Mouse (Mus musculus) myocyte (in vitro differentiated cells): ENCODE data around the gene Rnf220. TPM values are rescaled to one million over a fixed set of nuclear protein-coding genes. Genes with fewer than 3 reads are reported as not detected.

Source experiments
- H3K27me3 ChIP-seq: one replicate; pipeline ENCODE4 v1.6.1; 2011; ENCODE audit not compliant: control insufficient read depth, insufficient read depth, insufficient read length
- H3K36me3 ChIP-seq: one replicate; pipeline ENCODE4 v1.6.1; 2011; ENCODE audit not compliant: control insufficient read depth, insufficient read depth
- H3K4me2 ChIP-seq: one replicate; pipeline ENCODE4 v1.6.1; 2011; ENCODE audit warnings: low read depth, control low read depth
- H3K4me3 ChIP-seq: one replicate; pipeline ENCODE4 v1.5.1; 2011; ENCODE audit warnings: mild to moderate bottlenecking, control low read depth, moderate library complexity
- H3K79me2 ChIP-seq: one replicate; pipeline ENCODE4 v1.6.1; 2011; ENCODE audit not compliant: control insufficient read depth, insufficient read depth
- H3ac ChIP-seq: one replicate; pipeline ENCODE4 v1.6.1; 2011; ENCODE audit not compliant: control insufficient read depth, insufficient read length
- CEBPB ChIP-seq: IDR thresholded peaks from 2 replicates; pipeline ENCODE4 v1.6.1; 2011; ENCODE audit warnings: mild to moderate bottlenecking, moderate library complexity; ENCODE audit not compliant: poor library complexity, insufficient read depth, severe bottlenecking
- E2F4 ChIP-seq: IDR thresholded peaks from one replicate; pipeline ENCODE4 v1.6.1; 2011; ENCODE audit warnings: mild to moderate bottlenecking, control low read depth, moderate library complexity; ENCODE audit not compliant: insufficient read depth
- MAX ChIP-seq: IDR thresholded peaks from one replicate; pipeline ENCODE4 v1.6.1; 2011; ENCODE audit warnings: low read depth, mild to moderate bottlenecking, control low read depth
- MYOD1 ChIP-seq, 3 experiments: IDR thresholded peaks; one replicate each; pipeline ENCODE4 v1.6.1; 2011; ENCODE audit warnings: control low read depth in 2 of 3, low read depth in 2 of 3, mild to moderate bottlenecking in 2 of 3, moderate library complexity in 1 of 3; ENCODE audit not compliant: insufficient read length in 2 of 3, control insufficient read depth in 1 of 3
- MYOG ChIP-seq, 3 experiments: IDR thresholded peaks; one replicate each; pipeline ENCODE4 v1.6.1; 2011; ENCODE audit warnings: control low read depth in 2 of 3, low read depth in 2 of 3, mild to moderate bottlenecking in 2 of 3; ENCODE audit not compliant: insufficient read length in 2 of 3, control insufficient read depth in 1 of 3, insufficient read depth in 1 of 3
- POLR2A ChIP-seq: IDR thresholded peaks from one replicate; pipeline ENCODE4 v1.6.1; 2011; ENCODE audit warnings: low read depth, mild to moderate bottlenecking, control low read depth, moderate library complexity; ENCODE audit not compliant: insufficient read length
- POLR2AphosphoS2 ChIP-seq: IDR thresholded peaks from one replicate; pipeline ENCODE4 v1.6.1; 2011; ENCODE audit warnings: low read depth, control low read depth; ENCODE audit not compliant: insufficient read length
- REST ChIP-seq: IDR thresholded peaks from one replicate; pipeline ENCODE4 v1.6.1; 2011; ENCODE audit warnings: mild to moderate bottlenecking, control low read depth, moderate library complexity; ENCODE audit not compliant: insufficient read depth, insufficient read length
- SRF ChIP-seq: IDR thresholded peaks from one replicate; pipeline ENCODE4 v1.6.1; 2011; ENCODE audit warnings: low read depth; ENCODE audit not compliant: control insufficient read depth, insufficient read length
- TCF12 ChIP-seq: IDR thresholded peaks from one replicate; pipeline ENCODE4 v1.6.1; 2011; ENCODE audit warnings: mild to moderate bottlenecking, control low read depth; ENCODE audit not compliant: poor library complexity, insufficient read depth, severe bottlenecking
- TCF3 ChIP-seq: IDR thresholded peaks from one replicate; pipeline ENCODE4 v1.6.1; 2011; ENCODE audit warnings: low read depth, control low read depth; ENCODE audit not compliant: insufficient read length
- USF1 ChIP-seq: IDR thresholded peaks from one replicate; pipeline ENCODE4 v1.6.1; 2011; ENCODE audit warnings: low read depth, mild to moderate bottlenecking, control low read depth, moderate library complexity
- polyA plus RNA-seq: library from polyadenylated mRNA; unstranded; fragments of >200 nt; fragmentation: generic; extraction: Trizol; gene quantifications from one replicate; pipeline ENCODE4 v1.2.1, GENCODE M21; 2012; ENCODE audit warnings: missing spikeins

Gene Rnf220
- polyA plus RNA-seq, 1 experiment, result 60.4 TPM

GRCm38 (mm10) chr4:117491840-117492239 is 5.0 kb downstream of the Rnf220 start:
- Histone ChIP-seq H3ac (no peak overlapping the region), H3K36me3 (no peaks in the 10 kb centered on the region), H3K4me2 (no peak overlapping the region), H3K4me3 (no peak overlapping the region), H3K79me2 (no peaks in the 10 kb centered on the region), H3K27me3 (peaks cover 74% of the 10 kb centered on the region)
- TF ChIP-seq MYOD1 (IDR thresholded peaks at IDR 0.05; ENCODE audit: control insufficient read depth in 1 of 3, insufficient read length in 2 of 3, low read depth in 2 of 3) (no peak), TCF12 (no peak), E2F4 (no peak), REST (no peak), USF1 (no peak), POLR2A (no peak), MAX (no peak), TCF3 (no peak), MYOG (IDR thresholded peaks at IDR 0.05; ENCODE audit: control insufficient read depth in 1 of 3, insufficient read depth in 1 of 3, insufficient read length in 2 of 3, low read depth in 2 of 3) (no peak), CEBPB (no peak), POLR2AphosphoS2 (no peak), SRF (no peak)

- no peak overlapping the region for H3K4me2 ChIP-seq
- no peaks in the 10 kb centered on the region for H3K79me2 ChIP-seq
- H3ac ChIP-seq, result no peak overlapping the region
- H3K27me3 ChIP-seq, result peaks cover 64% of the 10 kb centered on the region
- no peak overlapping the region for H3K4me3 ChIP-seq
- TF ChIP-seq POLR2A (no peak), USF1 (no peak), MAX (no peak), SRF (no peak), MYOG (IDR thresholded peaks at IDR 0.05; ENCODE audit: control insufficient read depth in 1 of 3, insufficient read depth in 1 of 3, insufficient read length in 2 of 3, low read depth in 2 of 3) (no peak), E2F4 (no peak), MYOD1 (IDR thresholded peaks at IDR 0.05; ENCODE audit: control insufficient read depth in 1 of 3, insufficient read length in 2 of 3, low read depth in 2 of 3) (no peak), TCF3 (no peak), POLR2AphosphoS2 (no peak), CEBPB (no peak), REST (no peak), TCF12 (no peak)
- no peaks in the 10 kb centered on the region for H3K36me3 ChIP-seq
These were observed 6.9 kb downstream of the Rnf220 start for GRCm38 (mm10) chr4:117489975-117490374.

GRCm38 (mm10) chr4:117489566-117489965 is 7.3 kb downstream of the Rnf220 start:
- H3K36me3 ChIP-seq, result no peaks in the 10 kb centered on the region
- no peak overlapping the region for H3K4me3 ChIP-seq
- H3ac ChIP-seq, result no peak overlapping the region
- H3K79me2 ChIP-seq, result no peaks in the 10 kb centered on the region
- no peak overlapping the region for H3K4me2 ChIP-seq
- no peak for TF ChIP-seq CEBPB
- no peak for TF ChIP-seq REST
- TF ChIP-seq MYOG (IDR thresholded peaks at IDR 0.05; ENCODE audit: control insufficient read depth in 1 of 3, insufficient read depth in 1 of 3, insufficient read length in 2 of 3, low read depth in 2 of 3), result no peak
- no peak for TF ChIP-seq MAX
- no peak for TF ChIP-seq MYOD1 (IDR thresholded peaks at IDR 0.05; ENCODE audit: control insufficient read depth in 1 of 3, insufficient read length in 2 of 3, low read depth in 2 of 3)
- no peak for TF ChIP-seq USF1
- TF ChIP-seq SRF, result no peak
- no peak for TF ChIP-seq TCF3
- TF ChIP-seq POLR2AphosphoS2, result no peak
- TF ChIP-seq TCF12, result no peak
- TF ChIP-seq POLR2A, result no peak
- no peak for TF ChIP-seq E2F4
- peaks cover 64% of the 10 kb centered on the region for H3K27me3 ChIP-seq

- H3K4me3 ChIP-seq, result no peak overlapping the region
- H3ac ChIP-seq, result no peak overlapping the region
- no peak for TF ChIP-seq E2F4
- TF ChIP-seq CEBPB, result no peak
- no peak for TF ChIP-seq MYOG (IDR thresholded peaks at IDR 0.05; ENCODE audit: control insufficient read depth in 1 of 3, insufficient read depth in 1 of 3, insufficient read length in 2 of 3, low read depth in 2 of 3)
- no peak for TF ChIP-seq SRF
- TF ChIP-seq TCF12, result no peak
- TF ChIP-seq POLR2AphosphoS2, result no peak
- TF ChIP-seq REST, result no peak
- TF ChIP-seq MYOD1 (IDR thresholded peaks at IDR 0.05; ENCODE audit: control insufficient read depth in 1 of 3, insufficient read length in 2 of 3, low read depth in 2 of 3), result no peak
- no peak for TF ChIP-seq TCF3
- TF ChIP-seq USF1, result no peak
- TF ChIP-seq POLR2A, result no peak
- H3K36me3 ChIP-seq, result no peaks in the 10 kb centered on the region
- no peak overlapping the region for H3K4me2 ChIP-seq
- H3K27me3 ChIP-seq, result peaks cover 52% of the 10 kb centered on the region
- H3K79me2 ChIP-seq, result no peaks in the 10 kb centered on the region
These were observed 9.4 kb downstream of the Rnf220 start for GRCm38 (mm10) chr4:117487471-117487870.

GRCm38 (mm10) chr4:117486188-117486587 is 10.7 kb downstream of the Rnf220 start:
- TF ChIP-seq E2F4 (no peak), POLR2A (no peak), MYOG (IDR thresholded peaks at IDR 0.05; ENCODE audit: control insufficient read depth in 1 of 3, insufficient read depth in 1 of 3, insufficient read length in 2 of 3, low read depth in 2 of 3) (no peak), CEBPB (no peak), USF1 (no peak), TCF12 (no peak), SRF (no peak), MAX (no peak), REST (no peak), TCF3 (no peak), POLR2AphosphoS2 (no peak), MYOD1 (IDR thresholded peaks at IDR 0.05; ENCODE audit: control insufficient read depth in 1 of 3, insufficient read length in 2 of 3, low read depth in 2 of 3) (no peak)
- Histone ChIP-seq H3K36me3 (no peaks in the 10 kb centered on the region), H3K79me2 (no peaks in the 10 kb centered on the region), H3K4me2 (no peak overlapping the region), H3K4me3 (no peak overlapping the region), H3K27me3 (peaks cover 56% of the 10 kb centered on the region), H3ac (no peak overlapping the region)
